Mouse (Mus musculus): ENCODE measurements around the gene Stk10. TPM values are rescaled to one million over a fixed set of nuclear protein-coding genes. Genes with fewer than 3 reads are reported as not detected.

Gene Stk10
- total and polyA plus RNA-seq, 3 experiments = 31.0 to 52.1 (median 36.0) TPM

DNA sequence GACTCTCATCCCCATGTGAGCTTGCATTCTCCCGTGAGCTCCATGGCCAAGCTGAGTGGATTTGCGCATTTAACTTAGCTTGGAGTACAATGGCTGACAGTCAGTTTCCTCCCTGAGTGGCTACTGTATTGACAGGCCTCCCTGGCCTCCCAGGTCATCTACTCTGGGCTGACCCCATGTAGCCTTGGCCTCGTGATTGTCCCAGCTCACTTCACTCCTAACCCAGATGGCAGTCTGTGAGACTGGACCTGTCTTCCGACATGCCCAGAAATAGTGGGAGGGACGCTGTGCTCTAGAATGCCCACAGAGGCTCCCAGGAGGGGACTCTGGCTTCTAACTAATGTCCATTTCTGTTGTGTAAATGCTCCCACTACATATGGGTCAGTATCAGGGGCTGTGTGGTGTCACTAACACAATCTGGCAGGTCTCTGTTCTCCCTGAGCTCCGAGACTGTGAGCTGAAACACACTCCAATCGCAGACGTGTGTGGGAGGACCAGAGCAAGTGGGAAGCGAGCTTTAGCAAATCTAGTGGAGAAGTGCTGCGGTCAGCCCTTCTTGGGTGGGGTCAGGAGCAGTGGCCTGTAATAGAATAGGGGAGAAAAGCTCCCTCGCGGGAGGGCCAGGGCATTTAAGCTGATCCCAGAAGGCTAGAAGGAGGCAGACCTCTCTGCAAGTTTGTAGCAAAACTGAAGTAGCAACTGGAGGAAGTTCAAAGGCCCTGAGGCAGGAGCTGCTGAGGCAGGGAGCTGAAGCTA is 27.1 kb downstream of the Stk10 start:
- no peak for ATAC-seq (ENCODE audit: extremely low read depth, insufficient number of reproducible peaks, low FRiP score, poor library complexity, severe bottlenecking)
- TF ChIP-seq TAL1 (conservative IDR thresholded peaks at IDR 0.05; ENCODE audit: low read depth, low read length) = no peak
- no peak for TF ChIP-seq CTCF (IDR thresholded peaks at IDR 0.05; ENCODE audit: low read depth, low read length)
- TF ChIP-seq POLR2AphosphoS5 (IDR thresholded peaks at IDR 0.05; ENCODE audit: insufficient replicate concordance, low read depth, low read length) = no peak
- no peak for TF ChIP-seq GATA2 (IDR thresholded peaks at IDR 0.05; ENCODE audit: borderline replicate concordance, low read depth, low read length)
- no peak for TF ChIP-seq GATA1 (IDR thresholded peaks at IDR 0.05; ENCODE audit: borderline replicate concordance, low read length)
- Histone ChIP-seq H3K4me1 (ENCODE audit: insufficient read depth, low read depth, low read length) (peaks cover 51% of the 10 kb centered on the region), H3K27me3 (ENCODE audit: insufficient read depth, low read length) (no peaks in the 10 kb centered on the region), H3K9me3 (replicated peaks) (no peaks in the 10 kb centered on the region), H3K4me3 (ENCODE audit: low read depth, low read length) (no peak overlapping the region), H3K36me3 (replicated peaks) (peaks cover 50% of the 10 kb centered on the region)
- no peak for DNase-seq (ENCODE audit: low spot score)

DNA sequence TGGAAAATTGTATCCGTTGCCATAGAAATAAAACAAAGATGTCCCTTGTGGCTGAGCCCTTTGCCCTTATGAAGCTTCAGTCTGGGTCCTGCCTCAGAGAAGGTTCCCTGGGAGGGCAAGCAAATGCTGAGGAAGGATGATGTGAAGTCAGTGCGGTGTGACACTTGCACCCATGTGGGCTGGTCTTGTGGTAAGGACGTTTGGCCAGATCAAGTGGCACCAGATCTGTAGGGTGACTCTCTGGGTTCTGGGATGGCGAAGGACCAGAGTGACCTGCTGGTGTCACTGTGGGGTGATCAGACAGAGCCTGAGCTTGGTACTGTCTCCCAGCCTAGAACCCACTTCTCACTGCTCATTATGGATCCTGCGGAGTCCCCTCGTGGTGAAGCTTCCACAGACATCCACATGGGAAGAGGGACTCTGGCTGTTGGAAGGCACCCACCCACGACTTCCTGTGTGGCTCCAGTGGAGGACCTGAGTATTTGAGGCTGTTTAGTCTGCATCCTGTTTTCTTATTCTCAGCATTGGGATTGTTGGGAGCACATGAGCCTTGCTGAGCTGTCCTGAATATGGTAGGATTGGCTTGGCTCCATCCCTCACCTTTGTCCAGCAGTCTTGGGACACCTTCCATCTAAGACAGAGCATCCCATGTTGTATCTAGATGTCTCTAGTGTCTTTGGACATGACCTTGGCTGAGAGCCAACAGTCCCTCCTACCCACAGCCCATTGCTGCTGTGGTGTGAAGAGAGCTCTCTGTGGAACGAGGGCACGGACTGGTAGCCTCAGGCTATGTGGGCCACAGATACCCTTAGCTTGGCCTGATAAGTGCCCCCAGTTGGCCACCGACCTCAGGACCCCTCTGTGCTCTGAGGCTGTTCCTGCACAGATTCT is 28.6 kb downstream of the Stk10 start:
- ATAC-seq (ENCODE audit: extremely low read depth, insufficient number of reproducible peaks, low FRiP score, poor library complexity, severe bottlenecking) (no peak), DNase-seq (ENCODE audit: low spot score) (no peak)
- no peak for TF ChIP-seq GATA2 (IDR thresholded peaks at IDR 0.05; ENCODE audit: borderline replicate concordance, low read depth, low read length)
- no peak for TF ChIP-seq POLR2AphosphoS5 (IDR thresholded peaks at IDR 0.05; ENCODE audit: insufficient replicate concordance, low read depth, low read length)
- TF ChIP-seq GATA1 (IDR thresholded peaks at IDR 0.05; ENCODE audit: borderline replicate concordance, low read length) = no peak
- no peak for TF ChIP-seq CTCF (IDR thresholded peaks at IDR 0.05; ENCODE audit: low read depth, low read length)
- no peak for TF ChIP-seq TAL1 (conservative IDR thresholded peaks at IDR 0.05; ENCODE audit: low read depth, low read length)
- no peaks in the 10 kb centered on the region for H3K9me3 ChIP-seq (replicated peaks)
- no peaks in the 10 kb centered on the region for H3K27me3 ChIP-seq (ENCODE audit: insufficient read depth, low read length)
- no peak overlapping the region for H3K4me3 ChIP-seq (ENCODE audit: low read depth, low read length)
- H3K36me3 ChIP-seq (replicated peaks) = peaks cover 49% of the 10 kb centered on the region
- peaks cover 62% of the 10 kb centered on the region for H3K4me1 ChIP-seq (ENCODE audit: insufficient read depth, low read depth, low read length)

DNA sequence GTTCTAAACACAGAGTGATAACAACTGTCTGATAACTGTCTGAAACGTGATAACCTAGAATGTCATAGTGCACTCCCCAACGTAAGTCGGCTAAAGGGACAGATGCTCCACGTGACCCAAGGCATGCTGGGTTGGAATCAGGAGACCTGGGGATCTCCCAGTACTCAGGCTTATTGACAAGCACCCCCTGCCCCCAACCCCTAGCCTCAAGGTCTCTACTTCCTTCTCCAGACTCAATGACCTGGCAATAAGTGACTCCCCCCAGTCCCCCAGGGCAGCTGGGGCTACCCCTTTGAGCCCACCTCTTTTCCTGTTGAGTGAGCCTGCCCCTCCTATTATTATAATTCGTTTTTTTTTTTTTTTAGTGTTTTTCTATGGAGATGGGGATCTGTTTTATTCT is 29.6 kb downstream of the Stk10 start:
- DNase-seq (ENCODE audit: low spot score) = no peak
- TF ChIP-seq GATA2 (IDR thresholded peaks at IDR 0.05; ENCODE audit: borderline replicate concordance, low read depth, low read length) = no peak
- no peak for TF ChIP-seq GATA1 (IDR thresholded peaks at IDR 0.05; ENCODE audit: borderline replicate concordance, low read length)
- TF ChIP-seq POLR2AphosphoS5 (IDR thresholded peaks at IDR 0.05; ENCODE audit: insufficient replicate concordance, low read depth, low read length) = no peak
- TF ChIP-seq TAL1 (conservative IDR thresholded peaks at IDR 0.05; ENCODE audit: low read depth, low read length) = no peak
- TF ChIP-seq CTCF (IDR thresholded peaks at IDR 0.05; ENCODE audit: low read depth, low read length) = no peak
- H3K9me3 ChIP-seq (replicated peaks) = no peaks in the 10 kb centered on the region
- peaks cover 52% of the 10 kb centered on the region for H3K36me3 ChIP-seq (replicated peaks)
- no peak overlapping the region for H3K4me3 ChIP-seq (ENCODE audit: low read depth, low read length)
- H3K4me1 ChIP-seq (ENCODE audit: insufficient read depth, low read depth, low read length) = peaks cover 69% of the 10 kb centered on the region
- no peak for ATAC-seq (ENCODE audit: extremely low read depth, insufficient number of reproducible peaks, low FRiP score, poor library complexity, severe bottlenecking)
- H3K27me3 ChIP-seq (ENCODE audit: insufficient read depth, low read length) = no peaks in the 10 kb centered on the region

DNA sequence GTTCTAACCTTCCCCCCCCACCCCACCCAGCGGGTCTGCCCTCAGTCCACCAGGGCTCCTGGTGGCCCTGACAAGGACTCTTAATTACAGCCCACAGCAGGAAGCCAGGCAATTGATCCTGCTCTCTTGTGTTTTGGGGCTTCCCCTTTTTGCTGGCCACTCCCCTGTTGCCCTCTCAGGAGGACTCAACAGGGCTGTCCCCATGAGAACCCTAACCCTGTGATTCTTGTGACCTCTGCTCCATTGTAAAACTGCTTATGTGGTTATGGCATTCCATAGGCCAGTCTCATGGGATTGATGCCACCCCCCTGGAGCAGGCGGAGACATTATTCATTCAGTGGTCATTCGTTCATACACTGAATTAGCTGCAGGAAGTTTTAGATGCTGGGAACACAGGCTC is 30.6 kb downstream of the Stk10 start:
- Histone ChIP-seq H3K9me3 (replicated peaks) (no peaks in the 10 kb centered on the region), H3K4me3 (ENCODE audit: low read depth, low read length) (no peak overlapping the region), H3K4me1 (ENCODE audit: insufficient read depth, low read depth, low read length) (peaks cover 66% of the 10 kb centered on the region), H3K36me3 (replicated peaks) (peaks cover 53% of the 10 kb centered on the region), H3K27me3 (ENCODE audit: insufficient read depth, low read length) (no peaks in the 10 kb centered on the region)
- ATAC-seq (ENCODE audit: extremely low read depth, insufficient number of reproducible peaks, low FRiP score, poor library complexity, severe bottlenecking) (peak; percentile 59), DNase-seq (ENCODE audit: low spot score) (peak; percentile 81)
- TF ChIP-seq GATA2 (IDR thresholded peaks at IDR 0.05; ENCODE audit: borderline replicate concordance, low read depth, low read length) (no peak), TAL1 (conservative IDR thresholded peaks at IDR 0.05; ENCODE audit: low read depth, low read length) (no peak), GATA1 (IDR thresholded peaks at IDR 0.05; ENCODE audit: borderline replicate concordance, low read length) (no peak), POLR2AphosphoS5 (IDR thresholded peaks at IDR 0.05; ENCODE audit: insufficient replicate concordance, low read depth, low read length) (no peak), CTCF (IDR thresholded peaks at IDR 0.05; ENCODE audit: low read depth, low read length) (no peak)

DNA sequence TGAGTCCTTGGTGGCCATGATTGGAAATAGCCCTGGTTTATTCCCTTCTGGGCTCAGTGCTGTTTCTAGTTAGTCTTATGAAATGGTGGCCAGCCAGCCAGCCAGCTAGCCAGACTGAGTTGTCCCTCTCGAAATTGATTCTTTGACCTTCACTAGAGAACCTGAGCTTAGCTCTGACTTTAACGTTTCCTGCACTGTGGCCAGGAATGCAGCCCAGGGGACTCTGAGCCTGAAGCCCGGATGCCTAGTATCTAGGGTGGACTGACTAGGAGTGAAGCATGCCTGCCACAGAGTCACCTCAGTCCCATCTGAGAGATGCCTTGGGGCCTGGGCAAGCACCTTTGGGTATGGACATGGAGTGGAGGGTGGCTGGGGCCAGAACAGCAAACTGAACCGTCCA is 31.5 kb downstream of the Stk10 start:
- ATAC-seq (ENCODE audit: extremely low read depth, insufficient number of reproducible peaks, low FRiP score, poor library complexity, severe bottlenecking) (no peak), DNase-seq (ENCODE audit: low spot score) (no peak)
- peaks cover 65% of the 10 kb centered on the region for H3K4me1 ChIP-seq (ENCODE audit: insufficient read depth, low read depth, low read length)
- no peaks in the 10 kb centered on the region for H3K27me3 ChIP-seq (ENCODE audit: insufficient read depth, low read length)
- H3K36me3 ChIP-seq (replicated peaks) = peaks cover 54% of the 10 kb centered on the region
- H3K9me3 ChIP-seq (replicated peaks) = no peaks in the 10 kb centered on the region
- TF ChIP-seq GATA1 (IDR thresholded peaks at IDR 0.05; ENCODE audit: borderline replicate concordance, low read length) (no peak), POLR2AphosphoS5 (IDR thresholded peaks at IDR 0.05; ENCODE audit: insufficient replicate concordance, low read depth, low read length) (no peak), GATA2 (IDR thresholded peaks at IDR 0.05; ENCODE audit: borderline replicate concordance, low read depth, low read length) (no peak), CTCF (IDR thresholded peaks at IDR 0.05; ENCODE audit: low read depth, low read length) (no peak), TAL1 (conservative IDR thresholded peaks at IDR 0.05; ENCODE audit: low read depth, low read length) (no peak)
- H3K4me3 ChIP-seq (ENCODE audit: low read depth, low read length) = peak overlapping the region; percentile 28; the same call in 1 of the 2 replicates

DNA sequence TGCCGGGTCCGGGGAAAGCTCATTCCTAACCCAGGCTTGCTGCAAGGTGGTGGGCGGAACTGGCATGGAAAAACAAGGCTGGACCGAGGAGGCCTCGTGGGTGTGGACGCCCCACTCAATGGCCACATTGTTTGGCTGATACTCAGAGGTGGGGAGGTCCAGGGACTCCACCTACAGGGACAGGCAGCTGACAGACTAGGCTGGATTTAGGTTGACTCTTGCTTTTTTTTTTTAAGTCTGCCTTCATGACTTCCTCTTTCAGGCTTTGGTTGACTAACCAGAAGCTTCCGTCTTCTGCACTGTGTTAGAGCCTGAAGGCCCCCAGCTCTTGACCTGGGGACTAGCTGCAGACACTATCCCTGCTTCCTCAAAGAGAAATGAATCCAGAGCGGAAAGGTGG is 32.0 kb downstream of the Stk10 start:
- Histone ChIP-seq H3K4me1 (ENCODE audit: insufficient read depth, low read depth, low read length) (peaks cover 65% of the 10 kb centered on the region), H3K9me3 (replicated peaks) (no peaks in the 10 kb centered on the region), H3K27me3 (ENCODE audit: insufficient read depth, low read length) (no peaks in the 10 kb centered on the region), H3K4me3 (ENCODE audit: low read depth, low read length) (peak overlapping the region; percentile 28; the same call in 1 of the 2 replicates), H3K36me3 (replicated peaks) (peaks cover 53% of the 10 kb centered on the region)
- ATAC-seq (ENCODE audit: extremely low read depth, insufficient number of reproducible peaks, low FRiP score, poor library complexity, severe bottlenecking) (peak; percentile 66), DNase-seq (ENCODE audit: low spot score) (peak; percentile 53)
- no peak for TF ChIP-seq TAL1 (conservative IDR thresholded peaks at IDR 0.05; ENCODE audit: low read depth, low read length)
- no peak for TF ChIP-seq GATA1 (IDR thresholded peaks at IDR 0.05; ENCODE audit: borderline replicate concordance, low read length)
- TF ChIP-seq CTCF (IDR thresholded peaks at IDR 0.05; ENCODE audit: low read depth, low read length) = no peak

Data from G1E (cell line).